Mouse (Mus musculus) kidney, adult 2 months (tissue): ENCODE data around the gene Macrod2.

Experiments used
- CTCF ChIP-seq: fragments of 200-500 bp; conservative IDR thresholded peaks from 2 replicates; pipeline ENCODE4 v1.5.1; 2011; ENCODE audit warnings: low read depth, mild to moderate bottlenecking, control low read depth, low read length, moderate library complexity, mixed read lengths; ENCODE audit not compliant: insufficient read depth, insufficient read length
- POLR2A ChIP-seq: fragments of 200-500 bp; IDR thresholded peaks from one replicate; pipeline ENCODE4 v1.6.1; 2011; ENCODE audit warnings: low read depth, low read length, control low read depth

GRCm38 (mm10) chr2:140772825-140773224 is 377.7 kb downstream of the Macrod2 start:
- TF ChIP-seq CTCF: no peak
- no peak for TF ChIP-seq POLR2A
